Mouse (Mus musculus) embryo, embryonic 10 days (tissue): ENCODE results near the gene Pkig.
"Not testable (repeated sequence)": the region's sequence is repeated elsewhere in the genome, so short reads cannot be mapped to it uniquely, and the experiment has no call there.

Experiments
- DNase-seq: peaks from one replicate; pipeline ENCODE4 v3.0.0-alpha.2; 2015; ENCODE audit warnings: low spot score

The Pkig gene

GRCm38 (mm10) chr2:163657975-163658886, at the start of gene Pkig:
Gene Pkig, plus strand, starts transcription at chr2:163658386.
- DNase-seq = peak; percentile 94

GRCm38 (mm10) chr2:163609281-163609975, 48.8 kb upstream of the Pkig start:
- DNase-seq = no peak

- no peak for DNase-seq
Measured at GRCm38 (mm10) chr2:163611176-163611575, 47.0 kb upstream of the Pkig start.

- DNase-seq = no peak
Measured at GRCm38 (mm10) chr2:163613206-163613605, 45.0 kb upstream of the Pkig start.

DNA sequence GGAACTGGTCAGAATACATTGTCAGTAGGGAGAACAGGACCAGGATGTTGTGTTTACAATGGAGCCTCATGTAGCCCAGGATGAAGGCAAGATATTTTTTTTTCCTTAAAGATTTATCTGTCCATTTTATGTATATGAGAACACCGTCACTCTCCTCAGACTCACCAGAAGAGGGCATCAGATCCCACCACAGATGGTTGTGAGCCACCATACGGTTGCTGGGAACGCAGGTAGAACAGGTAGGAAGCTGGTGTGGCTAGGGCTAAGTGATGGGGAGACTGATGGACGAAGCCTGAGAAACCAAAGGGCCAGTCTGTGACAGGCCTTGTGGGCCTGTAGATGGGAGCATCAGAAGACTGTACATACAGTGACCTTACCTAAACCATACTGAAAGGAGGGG, 44.2 kb upstream of the Pkig start:
- no peak for DNase-seq

GRCm38 (mm10) chr2:163615401-163615800, 42.8 kb upstream of the Pkig start:
- DNase-seq = no peak

DNA sequence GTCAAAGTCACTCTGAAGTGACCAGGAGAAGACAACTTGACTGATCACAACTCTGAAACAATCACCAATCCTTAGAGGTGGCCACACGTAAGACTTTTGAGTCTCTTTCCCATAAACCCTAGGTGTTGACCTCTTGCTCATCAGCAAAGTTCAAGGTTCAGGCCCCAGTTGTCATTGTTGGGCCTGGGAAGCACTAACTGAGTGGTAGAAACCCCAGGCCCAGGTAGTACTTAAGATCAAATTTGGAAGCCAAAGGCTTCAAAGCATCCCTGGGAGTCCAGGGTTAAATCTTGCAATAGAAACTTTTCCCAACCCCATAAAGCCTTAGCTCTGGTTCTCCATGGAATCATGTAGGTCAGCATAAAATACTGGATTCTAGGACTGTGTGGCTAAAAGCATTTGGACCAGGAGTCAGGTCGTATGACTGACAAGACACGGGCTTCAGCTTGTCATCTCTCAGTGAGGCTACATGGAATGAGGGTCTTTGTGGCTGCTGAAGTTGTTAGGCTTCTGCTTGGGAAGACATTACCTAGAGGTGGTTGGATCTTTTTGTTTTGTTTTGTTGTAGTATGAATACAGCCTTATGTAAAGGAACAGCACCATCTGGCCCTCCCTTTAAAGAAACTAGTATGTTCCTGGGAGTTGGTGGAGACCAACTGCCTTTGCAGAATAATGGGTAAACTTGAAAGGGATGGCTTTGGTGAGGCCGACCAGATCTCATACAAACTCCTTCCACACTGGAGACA, 42.1 kb upstream of the Pkig start:
- no peak for DNase-seq

DNA sequence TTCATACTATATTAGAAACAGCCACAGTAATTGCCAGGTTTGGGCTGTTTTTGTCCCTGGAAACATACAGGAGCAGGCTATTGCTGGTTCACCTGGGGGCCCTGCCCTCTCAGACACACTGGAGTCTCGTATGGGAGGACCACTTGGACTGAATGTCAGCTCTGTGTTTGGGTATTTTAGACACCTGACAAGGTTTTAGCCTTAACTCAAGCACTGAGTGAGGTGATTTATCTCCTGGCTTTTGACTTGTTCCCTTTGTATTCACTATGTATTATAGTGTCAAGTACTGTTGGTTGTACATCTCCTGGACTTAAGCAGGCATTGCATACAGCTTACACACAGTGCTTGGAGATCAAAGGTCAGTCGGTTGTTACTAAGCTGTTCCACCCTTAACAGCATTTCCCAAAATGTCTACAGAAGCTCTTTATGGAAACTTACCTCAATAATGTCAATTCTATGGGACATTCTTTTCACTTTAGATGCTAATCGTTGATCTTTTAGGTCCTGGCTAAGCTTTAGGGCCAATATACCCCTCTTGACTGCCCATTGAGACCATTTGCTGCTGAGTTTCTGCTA, 41.4 kb upstream of the Pkig start:
- no peak for DNase-seq

DNA sequence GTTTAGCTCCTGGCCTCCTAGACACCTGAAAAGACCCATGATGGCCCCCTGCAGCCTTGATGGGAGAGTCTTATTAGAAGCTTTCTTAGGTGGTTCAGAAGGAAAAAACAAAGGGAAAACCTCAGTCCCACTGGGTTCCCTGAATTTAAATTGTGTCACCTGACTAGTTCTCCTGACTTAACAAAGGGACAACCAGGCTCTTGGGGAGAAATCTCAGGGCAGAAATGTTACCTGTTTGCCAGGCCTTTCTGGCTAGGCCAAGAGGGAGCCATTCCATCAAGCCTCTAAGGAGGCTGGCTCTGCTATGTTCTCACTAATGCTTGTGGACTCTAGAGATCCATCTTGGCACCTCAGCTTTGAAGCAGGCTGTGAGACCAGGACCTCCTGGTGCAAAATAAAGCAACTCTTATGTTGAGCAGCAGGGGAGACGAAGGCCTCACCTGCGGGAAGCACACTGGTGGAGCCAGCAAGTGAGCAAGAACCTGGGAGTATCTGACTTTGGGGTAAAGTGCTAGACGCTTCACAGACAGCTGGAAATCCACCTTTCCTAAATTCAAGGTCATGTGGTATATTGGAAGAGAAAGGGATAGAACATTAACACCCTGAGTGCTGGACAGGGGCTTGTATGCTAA, 40.8 kb upstream of the Pkig start:
- no peak for DNase-seq

GRCm38 (mm10) chr2:163617874-163618273, 40.3 kb upstream of the Pkig start:
- DNase-seq = no peak

DNA sequence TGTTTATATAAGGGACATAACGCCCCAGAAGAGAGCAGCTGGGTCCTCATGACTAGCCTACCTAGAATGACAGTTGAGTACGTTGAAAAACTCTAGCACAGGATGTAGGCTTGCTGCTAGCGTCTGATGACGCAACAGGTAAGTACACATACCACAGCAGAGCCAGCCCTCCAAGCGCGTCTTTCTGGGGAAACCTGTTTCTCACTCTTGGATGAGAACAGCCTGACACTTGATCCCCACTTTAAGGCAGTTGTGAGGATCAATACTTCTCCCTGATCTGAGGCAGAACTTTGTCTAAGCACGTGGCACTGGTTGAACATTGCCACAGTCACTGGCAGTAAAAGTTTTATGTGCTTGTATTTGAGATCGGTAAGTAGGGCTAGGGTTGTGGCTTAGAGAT, 37.7 kb upstream of the Pkig start:
- DNase-seq = no peak

DNA sequence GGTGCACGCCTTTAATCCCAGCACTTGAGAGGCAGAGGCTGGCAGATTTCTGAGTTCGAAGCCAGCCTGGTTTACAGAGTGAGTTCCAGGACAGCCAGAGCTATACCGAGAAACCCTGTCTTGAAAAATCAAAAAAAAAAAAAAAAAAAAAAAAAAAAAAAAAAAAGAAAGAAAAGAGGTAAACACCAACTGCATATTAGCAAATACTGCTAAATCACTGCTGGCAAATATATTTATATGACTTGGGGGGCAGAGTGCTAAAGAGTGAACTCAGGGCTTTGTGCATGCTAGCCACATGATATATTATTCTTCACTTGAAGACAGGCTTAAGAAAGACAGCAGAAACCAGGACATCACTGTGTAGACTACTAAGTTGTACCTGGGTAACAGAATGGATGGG, 36.8 kb upstream of the Pkig start:
- DNase-seq = not testable (repeated sequence)

DNA sequence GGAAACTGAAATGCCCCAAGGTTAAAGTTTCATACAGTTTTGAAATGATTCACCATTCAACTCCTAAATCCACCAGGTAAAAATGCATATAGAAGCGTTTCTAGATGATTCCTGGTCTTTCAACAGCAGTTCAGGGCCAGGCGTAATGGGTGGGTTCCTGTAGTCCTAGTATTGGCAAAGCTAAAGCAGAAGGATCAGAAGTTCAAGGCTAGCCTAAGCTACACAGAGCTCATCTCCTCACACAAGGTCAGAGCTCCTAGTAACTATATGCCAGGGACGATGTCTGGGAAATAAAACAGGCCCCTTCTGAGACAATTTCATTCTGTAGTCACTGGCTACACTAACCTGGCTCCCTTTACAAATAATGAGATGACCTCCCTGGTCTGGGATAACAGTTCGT, 27.0 kb upstream of the Pkig start:
- no peak for DNase-seq

GRCm38 (mm10) chr2:163631715-163632114, 26.5 kb upstream of the Pkig start:
- no peak for DNase-seq

DNA sequence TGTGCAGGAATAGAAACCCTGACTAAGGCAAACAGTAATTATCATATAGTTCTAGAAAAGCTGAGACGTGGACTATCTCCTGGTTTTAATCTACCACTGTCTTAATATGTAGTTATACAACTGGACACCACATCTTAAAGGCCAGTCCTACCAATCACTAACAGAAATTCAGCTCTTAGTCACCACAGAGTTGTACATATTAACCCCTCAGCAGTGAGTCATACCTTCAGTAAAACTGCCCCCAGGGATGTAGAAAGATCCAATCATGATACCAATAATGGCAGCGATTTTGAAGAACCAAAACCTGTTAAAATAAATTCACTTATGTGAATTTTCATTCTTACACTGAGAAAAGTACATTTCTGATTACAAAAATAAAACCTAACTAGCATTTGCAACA, 24.0 kb upstream of the Pkig start:
- DNase-seq = no peak

GRCm38 (mm10) chr2:163636057-163636456, 22.1 kb upstream of the Pkig start:
- DNase-seq = no peak

GRCm38 (mm10) chr2:163637655-163638266, 20.4 kb upstream of the Pkig start:
- no peak for DNase-seq

GRCm38 (mm10) chr2:163640493-163640892, 17.7 kb upstream of the Pkig start:
- no peak for DNase-seq

- DNase-seq = no peak
Measured at GRCm38 (mm10) chr2:163641681-163642080, 16.5 kb upstream of the Pkig start.

GRCm38 (mm10) chr2:163642685-163643575, 15.3 kb upstream of the Pkig start:
- DNase-seq = no peak
